Mouse (Mus musculus) heart, embryonic 14.5 days (tissue): ENCODE data around the gene Fbxo44. TPM values are rescaled to one million over a fixed set of nuclear protein-coding genes. Genes with fewer than 3 reads are reported as not detected.

Experiments
- ATAC-seq: fragments of 200-750 bp; cut with Nextera tagmentation; 2 replicates; pipeline ENCODE4 v1.8.0; 2017; ENCODE audit warnings: low read depth, moderate TSS enrichment; ENCODE audit not compliant: insufficient number of reproducible peaks, insufficient read depth, low FRiP score
- H3K27ac ChIP-seq, 2 experiments: fragments of 200-500 bp in 1 of 2; fragments of 300-500 bp in 1 of 2; sonication (generic) in 1 of 2; replicated peaks in 1 of 2; 2 replicates each; pipeline ENCODE4 v1.5.1; 2012 to 2014; ENCODE audit warnings: low read depth in 2 of 2, low read length in 2 of 2, control low read depth in 1 of 2, mild to moderate bottlenecking in 1 of 2, mixed read lengths in 1 of 2; ENCODE audit not compliant: control insufficient read depth in 1 of 2, insufficient read depth in 1 of 2
- H3K27me3 ChIP-seq: fragments of 300-500 bp; sonication (generic); 2 replicates; pipeline ENCODE4 v1.6.1; 2014; ENCODE audit warnings: mild to moderate bottlenecking, low read length, control low read depth; ENCODE audit not compliant: control insufficient read depth, insufficient read depth
- H3K36me3 ChIP-seq: fragments of 300-500 bp; sonication (generic); 2 replicates; pipeline ENCODE4 v1.6.1; 2014; ENCODE audit warnings: mild to moderate bottlenecking, control low read depth, low read length, mixed read lengths; ENCODE audit not compliant: control insufficient read depth, insufficient read depth
- H3K4me1 ChIP-seq, 2 experiments: fragments of 200-500 bp in 1 of 2; fragments of 300-500 bp in 1 of 2; sonication (generic) in 1 of 2; 2 replicates each; pipeline ENCODE4 v1.6.1; 2012 to 2014; ENCODE audit warnings: low read length in 2 of 2, control low read depth in 1 of 2, mixed read lengths in 1 of 2; ENCODE audit not compliant: control insufficient read depth in 2 of 2, insufficient read depth in 2 of 2
- H3K4me2 ChIP-seq: fragments of 300-500 bp; sonication (generic); 2 replicates; pipeline ENCODE4 v1.6.1; 2014; ENCODE audit warnings: mild to moderate bottlenecking, low read length
- H3K4me3 ChIP-seq, 2 experiments: fragments of 200-500 bp in 1 of 2; fragments of 300-500 bp in 1 of 2; sonication (generic) in 1 of 2; 2 replicates each; pipeline ENCODE4 v1.5.1; 2012 to 2014; ENCODE audit warnings: low read length in 2 of 2, mild to moderate bottlenecking in 2 of 2, control low read depth in 1 of 2, low read depth in 1 of 2, moderate library complexity in 1 of 2; ENCODE audit not compliant: control insufficient read depth in 1 of 2, insufficient read depth in 1 of 2
- H3K9ac ChIP-seq: fragments of 300-500 bp; sonication (generic); 2 replicates; pipeline ENCODE4 v1.6.1; 2014; ENCODE audit warnings: mild to moderate bottlenecking, low read length
- H3K9me3 ChIP-seq: fragments of 300-500 bp; sonication (generic); 2 replicates; pipeline ENCODE4 v1.6.1; 2016; ENCODE audit warnings: low read length, control low read depth; ENCODE audit not compliant: control insufficient read depth
- WGBS: fragments of 180-500 bp; shearing (Covaris S2); extraction: QIAGEN DNeasy Blood & Tissue Kit; methylation state at CpG from one replicate; pipeline ENCODE4 v1.1.7; 2014; 5-methylcytosine and 5-hydroxymethylcytosine counted together
- polyA plus RNA-seq: library from polyadenylated mRNA; unstranded; fragments of >200 nt; fragmentation: Nextera tagmentation; extraction: Ambion mirVana; gene quantifications from 2 replicates; pipeline ENCODE4 v1.2.1, GENCODE M21; 2014

Fbxo44 gene
- 28.3 and 31.2 TPM in 2 replicates for polyA plus RNA-seq

- peak within 1 kb of the TSS; percentile 63 to 79 for H3K4me3 ChIP-seq
- H3K9me3 ChIP-seq, result no peaks in the 10 kb centered on the region
- peak within 1 kb of the TSS; percentile 90 for H3K4me2 ChIP-seq
- ATAC-seq, result peak; percentile 18
- WGBS, result under 1% methylated on average over 42 of the region's 43 CpGs
- H3K9ac ChIP-seq, result peak within 1 kb of the TSS; percentile 79
- H3K36me3 ChIP-seq, result peaks cover 22% of the 10 kb centered on the region
- peak within 1 kb of the TSS; percentile 56 to 67; a peak in 3 of 4 replicates for H3K27ac ChIP-seq
- H3K27me3 ChIP-seq, result peaks cover 61% of the 10 kb centered on the region
- peaks cover 9 to 14% of the 10 kb centered on the region in 2 experiments; a peak in 3 of 4 replicates for H3K4me1 ChIP-seq
Measured at GRCm38 (mm10) chr4:148160436-148161390, at the start of gene Fbxo44, which contains the start of gene Fbxo2. Gene Fbxo44, minus strand, starts transcription at chr4:148160482. Gene Fbxo2, plus strand, starts transcription at chr4:148160621.

DNA sequence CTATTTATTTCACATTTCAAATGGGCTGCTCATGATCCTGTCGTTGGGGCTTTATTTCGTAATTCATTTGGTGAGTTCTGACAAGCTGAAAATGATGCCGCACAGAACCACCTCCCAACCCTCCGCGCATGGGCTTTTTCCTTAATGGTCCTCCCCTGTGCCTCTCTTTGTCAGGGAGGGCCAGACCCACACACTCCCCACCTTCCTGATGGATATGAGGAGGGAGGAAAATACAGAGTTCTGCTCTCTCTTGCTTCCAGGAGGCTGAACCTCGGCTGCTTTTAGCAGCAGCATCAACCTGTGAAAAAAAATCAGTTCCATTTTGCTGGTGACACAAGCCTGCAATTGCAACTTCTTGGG, 44.6 kb upstream of the Fbxo44 start:
- no peak overlapping the region for H3K4me2 ChIP-seq
- WGBS, result 54% methylated on average over 6 of the region's 6 CpGs
- H3K4me1 ChIP-seq, result no peaks in the 10 kb centered on the region
- H3K27me3 ChIP-seq, result no peaks in the 10 kb centered on the region; the same call in 1 of the 2 replicates
- H3K4me3 ChIP-seq, result no peak overlapping the region
- ATAC-seq, result no peak
- no peak overlapping the region for H3K27ac ChIP-seq
- H3K36me3 ChIP-seq, result no peaks in the 10 kb centered on the region
- no peaks in the 10 kb centered on the region for H3K9me3 ChIP-seq
- H3K9ac ChIP-seq, result no peak overlapping the region

DNA sequence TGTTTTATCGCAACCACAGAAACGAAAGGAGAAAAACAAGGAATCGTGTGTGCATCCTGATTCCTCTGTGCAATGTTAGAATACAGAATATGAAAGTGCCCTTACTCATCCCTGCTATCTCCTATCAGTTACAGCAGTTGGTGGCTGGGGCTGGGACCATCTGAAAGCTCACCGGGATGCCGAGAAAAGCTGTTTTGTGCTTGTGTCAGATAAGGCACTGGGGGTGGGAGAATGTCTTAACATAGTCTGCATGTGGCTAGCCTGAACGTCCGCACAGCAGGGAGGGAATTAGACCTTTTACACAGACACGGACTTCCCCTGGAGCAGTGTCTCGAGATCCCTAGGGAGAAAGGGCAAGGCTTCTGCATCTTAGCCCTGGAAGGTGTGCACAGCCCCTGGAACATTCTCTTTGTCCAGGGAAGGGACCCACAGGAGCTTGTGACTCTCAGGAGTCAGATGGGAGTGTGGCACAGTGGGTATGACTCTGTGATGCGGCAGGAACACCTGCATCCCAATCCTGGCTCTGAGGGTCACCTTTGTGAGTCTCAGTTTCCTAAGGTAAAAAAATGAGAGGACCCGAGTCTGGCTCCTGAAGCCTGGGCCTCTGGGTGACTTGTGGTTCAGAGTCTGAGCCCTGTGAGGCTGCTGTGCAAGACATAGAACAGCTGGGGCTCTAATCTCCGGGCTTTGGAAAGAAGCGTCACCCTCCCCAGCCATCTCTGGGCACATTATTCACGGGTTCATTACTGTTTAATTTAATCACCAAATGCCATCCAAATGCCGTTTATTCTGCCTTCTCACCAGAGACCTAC, 44.0 kb upstream of the Fbxo44 start:
- H3K9ac ChIP-seq, result no peak overlapping the region
- WGBS, result 45% methylated on average over 15 of the region's 15 CpGs

DNA sequence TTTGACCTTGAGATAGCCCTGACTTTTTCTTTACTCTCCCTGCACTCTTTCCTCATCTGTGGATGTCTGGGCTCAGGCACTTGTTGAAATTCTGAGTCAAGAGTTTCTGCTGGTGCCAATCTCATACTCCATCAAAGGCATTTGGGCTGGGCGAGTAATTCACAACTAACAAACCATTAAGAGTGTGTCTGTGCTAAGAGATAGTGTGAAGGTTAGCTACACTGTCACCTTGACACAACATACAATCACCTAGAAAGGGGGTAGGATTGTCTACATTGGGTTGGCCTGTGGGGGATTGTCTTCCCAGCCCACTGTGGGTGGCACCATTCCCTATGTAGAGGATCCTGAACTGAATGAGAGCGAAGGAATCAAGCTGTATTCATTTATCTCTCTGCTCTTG, 43.3 kb upstream of the Fbxo44 start:
- H3K4me3 ChIP-seq, result no peak overlapping the region
- no peaks in the 10 kb centered on the region for H3K36me3 ChIP-seq
- no peak overlapping the region for H3K9ac ChIP-seq
- H3K9me3 ChIP-seq, result no peaks in the 10 kb centered on the region
- WGBS, result 80% methylated on average over 2 of the region's 2 CpGs
- ATAC-seq, result no peak
- no peak overlapping the region for H3K27ac ChIP-seq
- no peaks in the 10 kb centered on the region; the same call in 1 of the 2 replicates for H3K27me3 ChIP-seq
- H3K4me2 ChIP-seq, result no peak overlapping the region
- no peaks in the 10 kb centered on the region for H3K4me1 ChIP-seq

More for the DNA sequence above, 44.0 kb upstream of the Fbxo44 start:
- ATAC-seq, result 0 out of 2 replicates have a peak, but pooled peaks have one; percentile 47
- Histone ChIP-seq H3K27me3 (no peaks in the 10 kb centered on the region; the same call in 1 of the 2 replicates), H3K27ac (no peak overlapping the region), H3K4me1 (no peaks in the 10 kb centered on the region), H3K4me3 (no peak overlapping the region), H3K9me3 (no peaks in the 10 kb centered on the region), H3K36me3 (no peaks in the 10 kb centered on the region), H3K4me2 (no peak overlapping the region)

- H3K4me3 ChIP-seq, result no peak overlapping the region
- no peaks in the 10 kb centered on the region for H3K9me3 ChIP-seq
- no peak for ATAC-seq
- no peak overlapping the region for H3K27ac ChIP-seq
- WGBS, result 46% methylated on average over 10 of the region's 10 CpGs
- H3K36me3 ChIP-seq, result no peaks in the 10 kb centered on the region
- H3K4me2 ChIP-seq, result no peak overlapping the region
- H3K27me3 ChIP-seq, result no peaks in the 10 kb centered on the region; the same call in 1 of the 2 replicates
- H3K9ac ChIP-seq, result no peak overlapping the region
- H3K4me1 ChIP-seq, result no peaks in the 10 kb centered on the region
Measured at GRCm38 (mm10) chr4:148198721-148199120, 38.4 kb upstream of the Fbxo44 start.

- H3K9me3 ChIP-seq, result no peaks in the 10 kb centered on the region
- H3K36me3 ChIP-seq, result no peaks in the 10 kb centered on the region
- no peak; the same call in 1 of the 2 replicates for ATAC-seq
- H3K4me3 ChIP-seq, result no peak overlapping the region
- H3K4me1 ChIP-seq, result no peaks in the 10 kb centered on the region
- H3K4me2 ChIP-seq, result no peak overlapping the region
- no peak overlapping the region for H3K9ac ChIP-seq
- H3K27ac ChIP-seq, result no peak overlapping the region
- H3K27me3 ChIP-seq, result no peaks in the 10 kb centered on the region; the same call in 1 of the 2 replicates
Measured at GRCm38 (mm10) chr4:148194400-148194799, 34.1 kb upstream of the Fbxo44 start.

DNA sequence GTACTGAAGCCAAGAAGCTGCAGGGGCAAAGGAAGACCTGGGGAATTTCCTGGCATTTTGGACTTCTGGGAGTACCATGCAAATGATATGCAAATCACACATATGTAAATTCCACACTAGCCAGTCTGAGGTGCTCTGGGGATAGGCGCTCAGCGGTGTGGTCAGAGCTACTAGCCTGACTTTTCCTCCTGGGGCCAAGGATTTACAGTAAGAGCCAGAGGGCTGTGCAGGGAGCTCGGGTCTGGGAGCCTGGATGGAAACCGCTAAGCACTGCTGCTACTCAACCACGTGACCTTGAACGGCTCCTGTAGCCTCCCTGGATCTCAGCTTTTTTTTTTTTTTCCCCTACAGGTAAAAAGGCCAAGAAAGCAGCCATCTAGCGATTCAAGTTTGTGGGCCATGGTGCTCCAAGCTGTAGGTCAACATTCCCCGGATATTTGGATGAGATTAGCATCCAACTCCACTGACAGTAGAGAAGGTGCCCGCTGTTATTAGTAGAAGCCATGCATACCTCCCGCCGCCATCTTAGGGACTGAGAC, 32.5 kb upstream of the Fbxo44 start:
- no peak overlapping the region for H3K27ac ChIP-seq
- no peak overlapping the region for H3K4me2 ChIP-seq
- H3K4me1 ChIP-seq, result no peaks in the 10 kb centered on the region
- H3K27me3 ChIP-seq, result no peaks in the 10 kb centered on the region; the same call in 1 of the 2 replicates
- H3K36me3 ChIP-seq, result no peaks in the 10 kb centered on the region
- H3K9ac ChIP-seq, result no peak overlapping the region
- no peak overlapping the region for H3K4me3 ChIP-seq
- H3K9me3 ChIP-seq, result no peaks in the 10 kb centered on the region
- ATAC-seq, result no peak
- WGBS, result 22% methylated on average over 11 of the region's 11 CpGs
